Comparison of ENCODE assay signal across 21 mouse cellular contexts in genomic region chr2:50755160-50755559, GRCm38 (mm10).
"Had no signal": no experiment of that assay in that cellular context is flagged by ENCODE, and none has a peak within 500 bp of the region (broad histone marks: within the 10 kb centered on the region; RNA-seq: fewer than 3 reads in every experiment).

No protein-coding gene starts in this region.

- ATAC-seq: intestine, embryonic 16.5 days; liver, postnatal 0 days had no signal

- H3K4me3 ChIP-seq: limb, embryonic 12.5 days; limb, embryonic 15.5 days; myocyte had no signal

- H3K36me3 ChIP-seq: limb, embryonic 12.5 days; limb, embryonic 15.5 days had no signal

- H3K9me3 ChIP-seq: limb, embryonic 12.5 days; limb, embryonic 15.5 days had no signal

- H3K27me3 ChIP-seq: limb, embryonic 12.5 days; limb, embryonic 15.5 days had no signal

- H3K4me2 ChIP-seq: limb, embryonic 12.5 days; limb, embryonic 15.5 days; liver, embryonic 11.5 days had no signal

- H3K27ac ChIP-seq: limb, embryonic 12.5 days; limb, embryonic 15.5 days; liver, embryonic 14.5 days; stomach, postnatal 0 days had no signal

- H3K9ac ChIP-seq: limb, embryonic 12.5 days; limb, embryonic 15.5 days; liver, embryonic 14.5 days; liver, postnatal 0 days had no signal

- H3K4me1 ChIP-seq: limb, embryonic 12.5 days; limb, embryonic 15.5 days had no signal

- DNase-seq: kidney, adult 18-20 months; kidney, adult 9 months; kidney, postnatal 14 days; kidney, postnatal 4 days; left cerebral cortex, postnatal 4 days; liver, postnatal 0 days; lung, postnatal 14 days; lung, postnatal 4 days; right cerebral cortex, adult 18-20 months; right cerebral cortex, postnatal 14 days; right cerebral cortex, postnatal 4 days; thymus, adult 2 months; thymus, postnatal 14 days; thymus, postnatal 4 days had no signal
